Mouse (Mus musculus) heart, adult 10 weeks (tissue): ENCODE measurements around the gene Wdr18. TPM values are rescaled to one million over a fixed set of nuclear protein-coding genes. Genes with fewer than 3 reads are reported as not detected.

Experiments
- polyA plus RNA-seq: library from polyadenylated mRNA; stranded (reverse); fragments of 350-450 nt; fragmentation: Illumina TruSeq; extraction: RNeasy Lipid Tissue Mini Kit (QIAGEN cat#74804); gene quantifications from one replicate; pipeline ENCODE4 v1.2.3, GENCODE M21; 2014; ENCODE audit warnings: low read depth, low replicate concordance

Gene Wdr18
- polyA plus RNA-seq = 21.5 TPM

DNA sequence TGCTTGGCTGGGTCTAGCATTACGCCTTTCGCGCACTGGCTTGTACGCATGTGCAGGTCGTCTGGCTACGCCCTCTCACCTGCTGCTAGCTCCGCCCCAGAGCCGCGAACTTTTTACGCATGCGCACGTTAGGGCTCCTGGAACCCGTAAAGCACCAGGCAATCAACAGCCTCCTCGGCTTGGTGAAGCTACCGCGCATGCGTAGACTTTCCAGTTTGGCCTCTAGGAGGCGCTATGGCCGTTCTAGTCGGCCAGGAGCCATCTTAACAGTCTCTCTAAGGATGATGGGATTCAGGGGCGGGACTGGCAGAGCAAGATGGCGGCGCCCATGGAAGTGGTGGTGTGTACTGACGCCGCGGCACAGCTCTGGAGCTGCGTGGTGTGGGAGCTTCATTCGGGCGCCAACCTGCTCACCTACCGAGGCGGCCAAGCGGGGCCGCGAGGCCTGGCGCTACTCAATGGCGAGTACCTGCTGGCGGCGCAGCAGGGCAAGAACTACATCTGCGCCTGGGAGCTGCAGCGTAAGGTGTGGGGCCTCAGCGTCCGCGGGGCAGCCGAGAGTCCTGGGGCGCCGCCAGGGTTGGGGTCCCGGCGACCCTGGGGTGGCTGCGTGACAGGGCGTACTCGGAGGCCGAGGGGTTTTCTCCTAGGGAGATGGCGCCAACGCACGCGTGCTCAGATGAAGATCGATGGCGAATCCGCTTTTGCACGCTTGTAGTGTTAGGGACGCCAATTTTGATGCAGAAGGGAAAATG, at the start of gene Wdr18:
Gene Wdr18 (plus strand): TSS at position 306 of the 755 bp plus-strand sequence.

DNA sequence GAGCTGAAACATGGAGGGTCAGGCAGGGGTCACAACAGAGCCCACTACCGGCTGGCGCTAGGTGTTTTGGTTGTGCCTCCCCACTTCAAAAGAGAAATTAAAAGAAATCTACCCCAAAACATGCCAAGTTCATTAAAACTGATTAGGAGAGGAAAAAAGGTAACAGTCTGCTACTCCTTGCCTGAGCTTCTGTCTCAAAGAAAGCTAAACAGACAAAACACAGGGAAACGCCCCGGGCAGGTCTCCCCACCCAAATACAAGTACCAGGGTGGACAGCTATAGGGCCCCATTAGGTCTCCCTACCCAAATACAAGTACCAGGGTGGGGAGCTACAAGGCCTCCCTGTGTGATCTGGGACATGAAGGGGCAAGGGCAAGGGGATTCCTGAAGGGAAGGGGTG, 49.4 kb upstream of the Wdr18 start, which contains the start of gene Gm26602:
Gene Gm26602 (plus strand): TSS at position 301 of the 400 bp plus-strand sequence.

DNA sequence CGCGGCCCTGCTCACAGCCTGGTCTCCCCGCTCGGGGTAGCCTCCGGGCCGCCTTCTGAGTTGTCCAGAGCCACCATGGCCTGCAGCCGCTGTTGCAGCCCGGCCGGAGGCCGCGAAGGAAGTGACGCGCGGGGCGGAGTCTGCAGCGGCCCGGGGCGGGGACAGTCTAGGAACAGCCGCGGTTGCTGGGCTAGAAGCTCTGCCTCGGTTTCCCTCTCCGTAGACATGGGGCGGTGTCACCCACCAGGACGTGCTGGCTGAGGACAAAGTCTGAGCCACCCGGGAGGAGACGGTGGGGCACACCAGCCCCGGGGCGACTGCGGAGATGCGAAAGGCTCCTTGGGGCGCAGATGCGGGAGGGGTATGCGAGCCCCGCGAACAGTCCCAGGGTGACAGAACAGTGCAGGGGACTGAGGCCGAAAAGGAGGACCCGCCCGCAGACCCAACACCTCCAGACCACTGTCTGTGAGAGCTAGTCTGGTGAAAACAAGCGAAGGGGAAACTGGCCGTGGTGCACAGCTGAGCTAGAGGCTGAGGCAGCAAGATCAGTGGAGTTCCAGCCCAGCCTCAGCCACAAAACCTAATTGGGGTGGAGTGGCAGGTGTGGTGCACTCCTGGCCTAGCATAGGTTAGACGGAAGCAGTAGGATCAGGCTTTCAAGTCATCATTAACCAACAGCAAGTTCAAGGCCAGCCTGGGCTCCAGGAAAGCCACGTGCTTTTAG, 43.0 kb upstream of the Wdr18 start, which contains the start of gene Kiss1r:
Gene Kiss1r (plus strand): TSS at position 164 of the 724 bp plus-strand sequence.

DNA sequence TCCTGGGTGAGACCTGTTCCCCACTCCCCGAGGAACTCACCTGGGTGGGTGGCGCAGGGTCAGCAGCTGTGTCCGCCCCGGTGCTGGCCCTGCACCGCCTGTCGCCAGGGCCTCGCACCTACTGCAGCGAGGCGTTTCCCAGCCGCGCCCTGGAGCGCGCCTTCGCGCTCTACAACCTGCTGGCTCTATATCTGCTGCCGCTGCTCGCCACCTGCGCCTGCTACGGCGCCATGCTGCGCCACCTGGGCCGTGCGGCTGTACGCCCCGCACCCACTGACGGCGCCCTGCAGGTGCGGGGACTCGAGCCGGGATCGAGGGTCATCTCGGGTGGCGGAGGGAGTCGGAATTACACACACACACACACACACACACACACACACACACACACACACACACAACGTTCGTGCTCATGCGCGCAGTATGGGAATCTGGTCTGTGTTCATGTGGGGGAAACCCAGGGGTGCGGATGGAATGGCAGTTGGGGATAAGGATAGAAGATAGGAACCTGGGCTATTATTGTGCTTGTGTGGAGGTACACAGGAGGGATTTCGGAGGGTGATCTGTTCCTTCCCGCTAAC, 38.9 kb upstream of the Wdr18 start, which contains the start of gene R3hdm4:
Gene R3hdm4 (minus strand): TSS at position 251 of the 578 bp plus-strand sequence.

DNA sequence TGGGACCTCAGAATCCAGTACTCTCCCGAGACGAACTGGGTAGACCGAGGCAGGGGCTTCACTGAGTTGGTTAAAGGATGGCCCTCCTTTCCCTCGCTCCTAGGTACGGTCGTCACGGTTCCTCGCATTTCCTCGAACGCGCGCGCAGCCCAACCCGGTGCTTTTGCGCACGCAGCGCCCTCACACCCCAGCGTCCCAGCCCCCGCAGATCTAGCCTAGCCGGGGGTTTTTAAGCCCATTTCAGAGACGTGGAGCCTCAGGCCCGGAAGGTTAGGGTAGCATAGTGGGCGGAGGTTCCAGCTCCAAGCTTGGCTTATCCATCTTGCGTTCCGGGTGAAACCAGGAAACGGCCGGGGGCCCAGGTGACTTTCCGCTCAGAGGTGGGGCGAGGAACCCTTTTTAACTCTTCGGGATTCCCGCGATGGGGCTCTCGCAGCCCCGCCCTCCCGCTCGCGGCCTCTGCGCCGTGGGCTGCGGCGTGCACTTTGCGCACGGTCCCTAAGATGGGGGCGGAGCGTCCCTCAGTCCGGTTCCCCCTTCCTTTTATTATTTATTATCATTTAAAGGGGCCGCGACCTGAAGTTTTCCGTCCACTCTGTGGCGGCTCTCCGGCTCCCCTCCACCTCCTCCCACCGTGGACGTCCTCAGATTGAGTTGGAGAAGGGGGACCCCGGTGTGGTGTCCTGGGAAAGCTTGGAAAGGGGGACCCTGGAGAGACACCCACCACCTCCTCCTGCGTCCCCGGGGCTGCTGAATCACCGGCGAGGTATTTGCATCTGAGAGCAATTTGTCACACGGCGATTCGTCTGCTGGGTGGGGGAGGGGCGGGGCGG, 33.2 kb upstream of the Wdr18 start, which contains the start of gene Arid3a:
Gene Arid3a (plus strand): TSS at position 553 of the 833 bp plus-strand sequence.

DNA sequence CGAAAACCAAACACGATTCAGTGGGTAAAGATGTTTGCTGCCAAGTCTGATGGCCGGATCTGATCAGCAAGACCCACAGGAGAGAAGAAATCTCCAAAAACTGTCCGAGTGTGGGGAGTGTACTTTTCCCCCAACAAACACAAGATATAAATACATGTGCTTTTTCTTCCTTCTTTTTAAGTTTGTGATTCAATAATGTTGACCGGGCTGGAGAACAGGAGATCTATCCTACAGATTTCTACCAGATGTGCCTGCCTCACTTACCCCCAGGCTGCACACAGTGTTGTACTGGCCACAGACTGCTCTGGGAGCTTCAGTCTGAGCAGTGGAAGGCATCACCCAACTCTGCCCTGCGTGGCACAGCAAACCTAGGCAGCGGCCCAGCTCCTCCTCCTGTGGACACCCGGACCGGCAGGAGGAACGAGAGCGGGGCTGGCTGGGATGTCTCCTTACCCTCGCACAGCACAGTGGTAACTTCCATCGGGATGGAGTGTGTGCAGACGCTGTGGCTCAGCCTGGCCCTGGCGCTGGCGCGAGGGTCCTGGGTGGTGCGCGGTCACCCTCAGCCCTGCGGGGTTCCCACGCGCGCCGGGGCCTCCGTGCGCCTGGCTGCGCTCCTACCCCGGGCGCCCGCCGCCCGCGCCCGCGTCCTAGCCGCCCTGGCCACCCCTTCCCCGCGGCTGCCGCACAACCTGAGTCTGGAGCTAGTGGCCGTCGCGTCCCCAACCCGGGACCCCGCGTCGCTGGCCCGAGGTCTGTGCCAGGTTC, 10.6 kb downstream of the Wdr18 start, which contains the start of gene Grin3b:
Gene Grin3b (plus strand): TSS at position 301 of the 768 bp plus-strand sequence.

DNA sequence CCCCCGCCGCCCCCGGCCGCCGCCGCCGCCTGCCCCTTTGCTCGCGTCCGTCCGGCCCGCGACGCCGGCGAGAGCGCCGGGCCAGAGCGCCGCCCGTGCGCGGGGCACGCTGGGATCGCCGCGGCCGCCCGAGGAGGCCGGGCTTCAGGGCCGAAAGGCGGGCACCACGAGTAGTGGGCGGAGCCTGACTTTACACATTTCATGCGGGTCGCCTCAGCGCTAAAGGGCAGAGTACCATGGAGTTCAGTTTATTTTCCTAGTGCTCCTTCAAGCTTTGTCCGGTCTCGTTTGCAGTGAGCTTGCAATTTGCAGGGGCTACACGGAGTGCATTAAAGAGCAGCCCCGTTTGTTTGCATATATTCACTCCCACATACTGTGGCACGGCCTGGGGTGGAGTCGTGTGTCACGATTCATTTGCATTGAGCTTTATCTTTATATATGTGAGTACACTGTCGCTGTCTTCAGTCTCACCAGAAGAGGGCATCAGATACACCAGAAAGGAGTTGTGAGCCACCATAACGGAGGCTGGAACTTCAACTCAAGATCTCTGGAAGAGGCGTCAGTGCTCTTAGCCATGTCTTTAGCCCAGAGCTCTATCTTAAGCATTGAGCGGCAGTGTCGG, 24.4 kb downstream of the Wdr18 start, which contains the start of gene Tmem259:
Gene Tmem259 (minus strand): TSS at position 136 of the 622 bp plus-strand sequence.

DNA sequence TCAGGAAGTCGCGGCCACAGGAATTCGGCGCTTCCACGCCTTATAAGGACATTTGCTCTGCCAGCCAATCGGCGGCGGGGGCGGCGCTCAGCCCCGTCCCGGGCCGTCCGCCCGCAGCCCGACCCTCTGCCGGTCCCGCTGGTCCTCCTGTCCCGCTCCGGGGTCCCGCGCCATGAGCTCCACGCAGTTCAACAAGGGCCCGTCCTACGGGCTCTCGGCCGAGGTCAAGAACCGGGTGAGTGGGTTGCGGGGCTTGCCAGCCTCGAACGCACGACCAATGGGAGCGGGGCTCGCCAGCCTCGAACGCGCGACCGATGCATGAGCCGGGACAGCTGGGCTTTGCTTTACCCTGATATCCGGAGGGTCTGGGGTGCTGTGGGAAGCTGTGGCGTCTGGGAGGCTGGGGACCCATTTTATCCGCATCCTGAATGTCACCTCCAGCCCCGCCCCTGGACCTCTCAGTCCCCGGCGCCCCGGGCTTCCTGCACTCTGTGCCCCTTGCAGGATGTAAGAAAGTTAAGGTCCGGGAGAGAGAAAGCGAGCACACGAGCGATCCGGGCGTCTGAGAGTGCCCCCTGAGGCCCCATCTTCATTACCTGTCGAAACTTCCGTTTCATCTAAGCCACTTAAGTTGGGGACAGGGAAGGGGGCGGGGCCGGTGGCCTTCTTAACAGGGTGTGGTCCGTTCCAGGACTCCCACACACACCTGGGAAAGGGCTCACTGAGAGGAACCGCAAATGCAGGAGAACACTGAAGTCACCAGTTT, 28.7 kb downstream of the Wdr18 start, which contains the start of gene Cnn2:
Gene Cnn2 (plus strand): TSS at position 79 of the 766 bp plus-strand sequence.

DNA sequence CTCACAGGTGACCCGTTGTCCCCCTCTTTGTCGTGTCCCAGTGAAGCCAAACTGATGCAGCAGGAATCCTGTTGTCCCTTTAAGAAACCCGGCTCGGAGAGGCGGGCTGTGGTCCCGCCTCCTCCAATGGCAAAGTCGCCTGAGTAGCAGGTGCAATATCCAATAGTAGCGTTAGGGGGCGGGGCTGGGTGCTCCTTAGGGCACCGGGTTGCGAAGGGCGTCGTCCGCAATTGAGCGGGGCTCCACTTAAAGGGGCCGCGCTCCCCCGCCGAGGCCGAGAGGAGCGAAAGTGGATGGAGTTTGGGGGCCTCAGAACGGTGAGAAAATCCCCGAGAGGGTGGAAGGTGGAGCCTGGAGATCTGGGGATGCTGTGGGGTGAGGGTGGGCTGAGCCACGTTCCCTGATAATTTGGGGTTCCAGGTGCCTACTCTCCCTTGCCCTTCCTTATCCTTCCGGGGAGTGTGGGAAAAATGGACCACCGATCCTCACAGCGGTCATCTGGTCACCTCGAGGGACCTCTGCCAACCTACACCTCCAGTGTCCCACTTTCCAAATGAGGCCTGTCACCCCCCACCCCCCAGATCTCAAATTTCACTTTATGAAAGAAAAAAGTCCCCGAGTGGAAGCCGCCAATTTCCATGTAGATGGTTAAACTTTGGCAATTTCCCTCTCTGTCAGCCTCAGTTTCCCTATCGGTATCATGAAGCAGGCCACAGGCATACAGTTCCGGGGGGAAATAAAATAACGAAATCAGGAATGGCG, 36.5 kb downstream of the Wdr18 start, which contains the start of gene Abca7:
Gene Abca7 (plus strand): TSS at position 223 of the 762 bp plus-strand sequence.

DNA sequence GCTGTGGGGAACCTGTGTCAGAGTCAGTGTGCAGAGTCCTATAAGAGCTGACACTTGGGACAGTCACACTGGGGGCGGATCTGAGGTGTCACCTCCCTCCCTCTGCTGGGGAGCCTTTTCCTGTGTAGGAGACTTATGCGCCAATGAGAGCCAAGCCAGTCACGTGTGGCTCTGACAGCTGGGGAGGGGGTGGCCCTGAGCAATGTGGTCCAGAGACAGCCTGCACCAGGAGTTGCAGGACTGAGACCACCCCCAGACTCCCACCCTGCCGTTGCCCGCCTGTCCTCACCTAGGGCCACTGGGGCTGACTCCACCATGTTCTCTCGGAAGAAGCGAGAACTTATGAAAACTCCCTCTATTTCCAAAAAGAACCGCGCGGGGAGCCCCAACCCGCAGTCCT, 56.6 kb downstream of the Wdr18 start, which contains the start of gene Arhgap45:
Gene Arhgap45 (plus strand): TSS at position 143 of the 400 bp plus-strand sequence.

Other genes with a start within 250 kb of the Wdr18 start
- 13.4 TPM for gene Hcn2, start 243.5 kb upstream of the Wdr18 start, polyA plus RNA-seq
- gene Polrmt, start 213.6 kb upstream of the Wdr18 start, polyA plus RNA-seq = 44.1 TPM
- not detected for gene Fgf22, start 205.1 kb upstream of the Wdr18 start, polyA plus RNA-seq
- 22.6 TPM for gene Rnf126, start 193.2 kb upstream of the Wdr18 start, polyA plus RNA-seq
- 8.3 TPM for gene Fstl3, start 182.9 kb upstream of the Wdr18 start, polyA plus RNA-seq
- not detected for gene Prss57, start 169.2 kb upstream of the Wdr18 start, polyA plus RNA-seq
- gene Palm, start 166.6 kb upstream of the Wdr18 start, polyA plus RNA-seq = 53.4 TPM
- gene Misp, start 139.2 kb upstream of the Wdr18 start, polyA plus RNA-seq = 0.99 TPM
- 38.6 TPM for gene Ptbp1, start 105.7 kb upstream of the Wdr18 start, polyA plus RNA-seq
- not detected for gene Prtn3, start 85.7 kb upstream of the Wdr18 start, polyA plus RNA-seq
- gene Plppr3, start 85.5 kb upstream of the Wdr18 start, polyA plus RNA-seq = 0.34 TPM
- gene Elane, start 73.9 kb upstream of the Wdr18 start, polyA plus RNA-seq = not detected
- gene Cfd, start 69.3 kb upstream of the Wdr18 start, polyA plus RNA-seq = 72.1 TPM
- gene Med16, start 51.2 kb upstream of the Wdr18 start, polyA plus RNA-seq = 25.5 TPM
- gene Gm26602, start 49.3 kb upstream of the Wdr18 start, polyA plus RNA-seq = not detected
- gene Kiss1r, start 43.2 kb upstream of the Wdr18 start, polyA plus RNA-seq = 0.55 TPM
- gene R3hdm4, start 38.9 kb upstream of the Wdr18 start, polyA plus RNA-seq = 70.4 TPM
- gene Arid3a, start 33.1 kb upstream of the Wdr18 start, polyA plus RNA-seq = 1.1 TPM
- 0.18 TPM for gene Grin3b, start 10.6 kb downstream of the Wdr18 start, polyA plus RNA-seq
- gene Tmem259, start 24.2 kb downstream of the Wdr18 start, polyA plus RNA-seq = 104 TPM
- gene Cnn2, start 28.4 kb downstream of the Wdr18 start, polyA plus RNA-seq = 40.1 TPM
- 7.2 TPM for gene Abca7, start 36.3 kb downstream of the Wdr18 start, polyA plus RNA-seq
- gene Arhgap45, start 56.5 kb downstream of the Wdr18 start, polyA plus RNA-seq = 5.2 TPM
- gene Polr2e, start 79.6 kb downstream of the Wdr18 start, polyA plus RNA-seq = 122 TPM
- 933 TPM for gene Gpx4, start 87.0 kb downstream of the Wdr18 start, polyA plus RNA-seq
- gene Sbno2, start 145.4 kb downstream of the Wdr18 start, polyA plus RNA-seq = 10.9 TPM
- 137 TPM for gene Stk11, start 155.7 kb downstream of the Wdr18 start, polyA plus RNA-seq
- 1,104 TPM for gene Atp5d, start 178.5 kb downstream of the Wdr18 start, polyA plus RNA-seq
- gene Cbarp, start 180.7 kb downstream of the Wdr18 start, polyA plus RNA-seq = 2.6 TPM
- 39.3 TPM for gene Midn, start 188.1 kb downstream of the Wdr18 start, polyA plus RNA-seq
- gene Cirbp, start 205.8 kb downstream of the Wdr18 start, polyA plus RNA-seq = 89.8 TPM
- 13.6 TPM for gene 1600002K03Rik, start 212.8 kb downstream of the Wdr18 start, polyA plus RNA-seq
- 1.8 TPM for gene Efna2, start 219.3 kb downstream of the Wdr18 start, polyA plus RNA-seq